Mouse (Mus musculus): ENCODE data around the gene Cpsf4l. TPM values are rescaled to one million over a fixed set of nuclear protein-coding genes. Genes with fewer than 3 reads are reported as not detected.
A peak's percentile ranks its signal among the peaks of the same experiment; 100 is the strongest.

Gene Cpsf4l
- polyA plus RNA-seq, 1 experiment from 2014 or later = 0.90 TPM

DNA sequence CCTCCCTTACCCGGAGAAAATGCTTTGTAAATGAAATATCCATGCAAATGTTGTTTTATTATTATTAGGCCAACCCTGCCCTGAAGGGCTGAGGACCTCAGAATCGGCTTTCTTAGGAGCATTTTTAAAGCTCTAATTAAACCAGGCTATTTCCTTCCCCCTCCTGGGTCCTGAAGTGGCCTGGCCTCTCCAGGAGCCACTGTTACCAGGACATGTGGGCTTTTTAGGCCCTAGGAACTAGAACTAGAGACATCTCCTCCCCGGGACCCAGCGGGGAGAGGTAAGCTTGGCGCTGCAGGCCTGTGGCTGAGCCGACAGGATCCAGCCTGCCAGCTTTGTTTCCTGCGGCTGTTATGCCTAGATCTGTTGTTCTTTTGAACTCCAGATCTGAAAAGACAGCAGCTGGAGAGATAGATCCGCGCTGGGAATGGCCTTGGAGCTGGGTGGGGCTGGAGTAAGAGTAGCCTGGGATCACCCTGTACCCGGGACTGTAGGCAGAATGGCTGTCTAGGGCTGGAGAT is 500 bp upstream of the Cpsf4l start:
- Histone ChIP-seq H3K9me3 (replicated peaks) (no peaks in the 10 kb centered on the region), H3K4me1 (peaks cover 35% of the 10 kb centered on the region), H3K27me3 (ENCODE audit: low read depth, poor library complexity, severe bottlenecking) (peaks cover 21% of the 10 kb centered on the region), H3K27ac (peak overlapping the region; percentile 80), H3K4me3 (peak overlapping the region; percentile 18), H3K36me3 (peaks cover 13% of the 10 kb centered on the region)
- 5% methylated on average over 10 of the region's 10 CpGs for WGBS
- DNase-seq (ENCODE audit: low spot score) = peak; percentile 56

DNA sequence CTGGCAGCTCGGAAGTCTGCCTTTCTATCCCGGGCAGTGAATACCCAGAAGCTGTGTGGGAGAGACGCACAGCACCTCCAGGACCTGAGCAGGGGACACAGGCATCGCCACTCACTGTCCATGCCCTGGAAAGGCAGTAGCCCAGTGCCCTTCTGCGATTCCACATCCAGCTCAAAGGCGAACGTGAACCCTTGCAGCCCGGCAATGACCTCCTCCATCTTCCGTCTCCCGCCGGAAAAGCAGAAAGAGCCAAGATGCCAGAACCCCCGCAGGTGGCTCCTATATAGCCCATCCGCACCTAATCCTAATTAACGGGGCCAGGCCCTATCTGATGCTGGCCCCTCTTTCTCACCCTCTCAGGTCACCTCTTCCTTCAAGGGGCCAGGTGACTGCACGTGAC is 545 bp downstream of the Cpsf4l start:
- Histone ChIP-seq H3K4me1 (peaks cover 30% of the 10 kb centered on the region), H3K27ac (peak overlapping the region; percentile 80), H3K9me3 (replicated peaks) (no peaks in the 10 kb centered on the region), H3K4me3 (peak overlapping the region; percentile 28), H3K27me3 (ENCODE audit: low read depth, poor library complexity, severe bottlenecking) (peaks cover 21% of the 10 kb centered on the region), H3K36me3 (peaks cover 13% of the 10 kb centered on the region)
- peak; percentile 49 for DNase-seq (ENCODE audit: low spot score)
- WGBS = 9% methylated on average over 15 of the region's 15 CpGs

DNA sequence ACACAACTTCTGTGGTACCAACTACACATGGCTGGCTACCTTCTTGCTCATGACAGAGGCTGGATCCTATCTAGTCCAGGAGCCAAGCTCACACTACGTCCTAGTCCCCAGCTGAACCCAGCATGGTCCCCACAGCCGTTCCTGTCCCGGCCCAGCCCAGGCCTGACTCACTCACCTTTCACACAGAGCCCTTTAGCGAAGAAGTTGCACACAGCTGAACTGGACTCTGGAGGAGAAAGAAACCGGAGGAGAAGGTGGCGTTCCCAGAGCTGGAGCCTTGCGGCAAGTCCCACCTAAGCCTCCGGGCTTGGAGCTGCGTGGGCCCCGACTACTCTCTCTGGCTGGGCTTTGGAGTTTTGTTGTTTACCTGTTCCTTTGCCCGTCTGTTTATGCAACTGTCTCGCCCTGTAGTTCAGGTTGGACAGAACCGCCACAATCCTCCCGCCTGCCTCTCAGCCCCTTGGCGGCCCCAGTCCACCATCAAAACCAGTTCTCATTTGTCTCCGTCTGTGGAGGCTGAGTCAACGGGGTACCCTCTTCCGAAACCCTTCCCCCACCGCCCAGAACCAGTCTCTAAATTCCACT is 1.1 kb downstream of the Cpsf4l start:
- Histone ChIP-seq H3K36me3 (peaks cover 13% of the 10 kb centered on the region), H3K27me3 (ENCODE audit: low read depth, poor library complexity, severe bottlenecking) (peaks cover 21% of the 10 kb centered on the region), H3K27ac (peak overlapping the region; percentile 80; the same call in 1 of the 2 replicates), H3K4me3 (peak overlapping the region; percentile 28; the same call in 1 of the 2 replicates), H3K9me3 (replicated peaks) (no peaks in the 10 kb centered on the region), H3K4me1 (peaks cover 31% of the 10 kb centered on the region)
- WGBS = 43% methylated on average over 19 of the region's 19 CpGs
- no peak for DNase-seq (ENCODE audit: low spot score)

DNA sequence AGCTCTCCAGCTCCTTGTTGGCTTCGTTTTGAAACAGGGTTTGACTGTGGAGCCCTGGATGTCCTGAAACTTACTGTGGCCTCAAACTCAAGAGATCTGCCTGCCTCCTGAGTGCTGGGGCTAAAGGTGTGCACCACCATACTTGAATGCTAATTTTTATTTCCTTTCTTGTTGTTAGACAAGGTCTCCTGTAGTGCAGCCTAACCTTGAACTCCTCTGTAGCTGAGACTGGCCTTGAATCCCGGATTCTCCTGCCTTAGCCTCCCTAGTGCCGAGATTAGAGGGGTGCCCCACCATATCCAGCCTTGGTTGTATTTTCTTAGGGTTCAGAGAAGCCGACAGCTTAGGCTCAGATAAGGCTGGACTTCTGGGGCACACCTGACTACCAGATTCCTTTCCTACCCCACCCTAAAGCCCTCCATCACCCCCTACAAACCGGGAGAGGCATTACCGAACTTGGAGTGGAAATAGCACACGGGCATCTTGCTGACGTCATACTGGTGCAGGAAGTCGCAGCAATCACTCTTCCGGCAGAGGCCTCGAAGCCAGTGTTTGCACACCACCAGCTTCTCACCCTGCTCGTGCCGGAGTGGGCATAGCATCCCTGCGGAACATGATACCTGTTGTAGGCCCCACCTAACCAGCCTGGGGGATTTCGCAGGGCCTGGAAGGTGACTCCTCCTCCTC is 3.7 kb downstream of the Cpsf4l start:
- Histone ChIP-seq H3K4me3 (no peak overlapping the region), H3K27me3 (ENCODE audit: low read depth, poor library complexity, severe bottlenecking) (peaks cover 21% of the 10 kb centered on the region), H3K9me3 (replicated peaks) (no peaks in the 10 kb centered on the region), H3K4me1 (peaks cover 30% of the 10 kb centered on the region), H3K27ac (no peak overlapping the region), H3K36me3 (peaks cover 13% of the 10 kb centered on the region)
- WGBS = 83% methylated on average over 15 of the region's 15 CpGs
- DNase-seq (ENCODE audit: low spot score) = no peak

DNA sequence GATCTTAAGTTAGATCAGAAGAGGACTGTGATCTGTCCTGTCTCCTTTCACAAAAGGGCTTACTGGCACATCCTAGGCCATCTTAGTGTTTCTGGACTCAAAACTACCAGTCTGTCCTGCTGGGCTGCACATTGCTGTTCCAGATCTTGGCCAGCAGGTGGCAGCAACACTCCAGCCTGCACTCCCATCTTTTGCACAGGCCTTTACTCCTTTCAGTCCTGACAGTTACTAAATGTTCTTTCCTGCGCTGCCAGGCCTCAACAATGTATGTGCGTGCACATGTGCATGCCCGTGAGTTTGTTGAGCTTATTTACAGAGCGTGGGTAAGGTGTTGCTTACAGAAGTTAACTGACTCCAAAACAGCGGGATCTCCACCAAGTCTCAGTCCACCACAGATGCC is 6.1 kb downstream of the Cpsf4l start:
- peaks cover 10% of the 10 kb centered on the region for H3K27me3 ChIP-seq (ENCODE audit: low read depth, poor library complexity, severe bottlenecking)
- no peak overlapping the region for H3K4me3 ChIP-seq
- peaks cover 22% of the 10 kb centered on the region for H3K36me3 ChIP-seq
- peak; percentile 87 for DNase-seq (ENCODE audit: low spot score)
- H3K9me3 ChIP-seq (replicated peaks) = no peaks in the 10 kb centered on the region
- peaks cover 6% of the 10 kb centered on the region for H3K4me1 ChIP-seq
- whole genome bisulfite sequencing = 56% methylated on average over 5 of the region's 5 CpGs
- H3K27ac ChIP-seq = no peak overlapping the region

DNA sequence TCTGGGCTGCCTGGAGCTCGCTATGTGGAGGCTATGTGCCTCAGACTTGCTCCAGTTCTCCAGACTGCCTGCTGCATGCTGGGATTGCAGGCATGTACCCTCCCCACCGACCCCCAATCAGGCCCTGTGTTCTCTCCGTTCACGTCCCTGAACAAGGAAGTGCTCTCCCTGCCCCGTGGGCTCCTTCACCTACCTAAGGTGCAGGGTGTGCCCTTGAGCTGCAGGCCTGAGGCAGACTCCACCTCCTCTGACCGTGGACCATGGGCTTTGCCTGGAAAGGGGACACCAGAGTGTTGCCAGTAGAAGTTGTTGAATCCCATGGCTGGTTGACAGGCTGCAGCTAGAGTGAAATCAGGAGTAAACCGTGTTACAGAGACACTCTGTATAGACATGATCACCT is 10.2 kb downstream of the Cpsf4l start:
- H3K9me3 ChIP-seq (replicated peaks) = no peaks in the 10 kb centered on the region
- DNase-seq (ENCODE audit: low spot score) = no peak
- no peak overlapping the region for H3K27ac ChIP-seq
- no peak overlapping the region for H3K4me3 ChIP-seq
- WGBS = 88% methylated on average over 7 of the region's 7 CpGs
- H3K36me3 ChIP-seq = peaks cover 49% of the 10 kb centered on the region
- H3K27me3 ChIP-seq (ENCODE audit: low read depth, poor library complexity, severe bottlenecking) = no peaks in the 10 kb centered on the region
- H3K4me1 ChIP-seq = 0 out of 2 replicates have a peak, but pooled peaks cover 3% of the 10 kb centered on the region

DNA sequence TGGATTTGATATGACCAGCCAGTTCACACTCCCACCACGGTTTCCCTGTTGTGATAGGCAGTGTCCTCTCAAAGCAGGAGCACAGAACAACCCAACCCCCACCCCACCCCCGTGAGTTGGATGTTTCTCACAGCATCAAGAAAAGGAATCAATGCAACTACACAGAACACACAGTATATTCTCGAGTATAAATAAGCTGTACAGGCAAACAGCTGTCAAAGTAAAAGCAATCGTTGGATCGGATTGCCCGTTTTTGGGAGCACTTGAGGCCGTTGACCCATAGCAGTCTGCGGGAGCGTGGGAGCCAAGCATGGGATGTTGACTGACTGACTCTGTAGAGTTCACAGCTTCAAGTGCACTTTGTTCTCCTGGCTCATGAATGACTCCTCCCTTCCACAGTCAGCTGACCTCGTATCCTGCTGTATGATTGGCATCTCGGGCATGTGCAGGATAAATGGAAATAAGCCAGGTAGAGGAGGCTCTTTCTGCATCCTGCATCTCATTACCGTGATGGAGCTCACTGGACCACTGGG is 11.7 kb downstream of the Cpsf4l start:
- DNase-seq (ENCODE audit: low spot score) = no peak
- no peaks in the 10 kb centered on the region for H3K4me1 ChIP-seq
- H3K27ac ChIP-seq = no peak overlapping the region
- H3K27me3 ChIP-seq (ENCODE audit: low read depth, poor library complexity, severe bottlenecking) = no peaks in the 10 kb centered on the region
- H3K4me3 ChIP-seq = no peak overlapping the region
- peaks cover 64% of the 10 kb centered on the region for H3K36me3 ChIP-seq
- no peaks in the 10 kb centered on the region for H3K9me3 ChIP-seq (replicated peaks)
- WGBS = 93% methylated on average over 12 of the region's 12 CpGs

DNA sequence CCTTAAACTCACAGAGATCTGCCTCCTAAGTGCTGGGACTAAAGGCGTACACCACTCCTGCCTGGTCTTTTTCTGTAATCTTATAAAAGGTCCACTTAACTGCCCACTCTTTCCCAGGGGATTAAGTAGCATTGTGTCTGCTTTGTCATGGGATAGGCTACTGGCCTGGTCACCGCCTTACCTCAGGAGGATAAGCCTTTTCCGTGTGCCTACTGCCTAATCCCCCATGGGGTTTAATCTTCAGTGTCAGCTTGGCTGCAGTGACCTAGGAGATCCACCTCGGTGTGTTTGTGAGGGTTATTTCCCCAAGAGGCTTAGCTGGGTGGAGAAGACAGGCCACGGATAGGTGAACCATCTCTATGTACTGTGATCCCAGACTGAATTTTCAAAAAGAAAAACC is 12.2 kb downstream of the Cpsf4l start:
- peaks cover 69% of the 10 kb centered on the region for H3K36me3 ChIP-seq

DNA sequence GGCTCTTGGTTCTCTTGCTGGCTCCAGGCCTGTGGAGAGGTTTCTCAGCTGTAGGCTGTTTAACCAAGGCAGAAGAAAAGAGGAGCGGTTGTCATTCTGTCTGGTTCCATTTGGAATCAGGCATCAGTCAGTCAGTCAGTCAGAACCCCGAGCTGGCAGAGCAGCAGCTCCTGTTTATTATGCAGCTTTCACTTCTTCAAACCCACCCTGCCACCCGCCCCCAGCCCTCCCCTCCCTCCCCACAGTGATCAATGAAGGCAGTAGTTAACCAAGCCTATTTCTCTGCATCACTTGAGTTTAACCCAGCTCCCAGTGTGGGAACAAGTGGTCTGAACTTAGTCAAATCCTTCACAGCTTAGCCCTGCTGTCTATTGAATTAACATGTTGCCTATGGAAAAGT is 18.0 kb downstream of the Cpsf4l start:
- WGBS = 80% methylated on average over 3 of the region's 3 CpGs
- Histone ChIP-seq H3K9me3 (replicated peaks) (no peaks in the 10 kb centered on the region), H3K4me3 (no peak overlapping the region), H3K27me3 (ENCODE audit: low read depth, poor library complexity, severe bottlenecking) (no peaks in the 10 kb centered on the region), H3K4me1 (peaks cover 3% of the 10 kb centered on the region), H3K36me3 (peaks cover 97% of the 10 kb centered on the region), H3K27ac (no peak overlapping the region)
- DNase-seq (ENCODE audit: low spot score) = no peak

More for the DNA sequence above, 12.2 kb downstream of the Cpsf4l start:
- no peak overlapping the region for H3K27ac ChIP-seq
- no peaks in the 10 kb centered on the region for H3K4me1 ChIP-seq
- H3K27me3 ChIP-seq (ENCODE audit: low read depth, poor library complexity, severe bottlenecking) = no peaks in the 10 kb centered on the region
- 88% methylated on average over 5 of the region's 5 CpGs for WGBS
- no peak overlapping the region for H3K4me3 ChIP-seq
- DNase-seq (ENCODE audit: low spot score) = no peak
- H3K9me3 ChIP-seq (replicated peaks) = no peaks in the 10 kb centered on the region

DNA sequence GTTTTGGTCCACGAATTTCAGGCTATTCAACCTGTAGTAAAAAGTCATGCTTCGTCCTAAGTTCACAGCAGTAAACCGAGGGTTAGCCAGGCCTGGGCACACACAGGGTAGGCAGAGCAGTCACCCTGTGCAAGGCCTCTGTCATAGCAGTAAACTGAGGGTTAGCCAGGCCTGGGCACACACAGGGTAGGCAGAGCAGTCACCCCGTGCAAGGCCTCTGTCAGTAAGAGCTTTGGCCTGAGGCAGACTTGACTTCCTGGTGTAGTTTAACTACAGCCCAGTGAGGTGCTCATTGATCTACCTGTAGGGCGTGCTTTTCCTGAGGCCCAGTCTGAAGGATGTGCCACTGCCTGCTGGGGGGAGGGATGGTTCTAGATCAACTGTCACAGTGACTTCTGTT is 18.5 kb downstream of the Cpsf4l start:
- Histone ChIP-seq H3K27me3 (ENCODE audit: low read depth, poor library complexity, severe bottlenecking) (no peaks in the 10 kb centered on the region), H3K9me3 (replicated peaks) (no peaks in the 10 kb centered on the region), H3K4me1 (peaks cover 6% of the 10 kb centered on the region), H3K4me3 (no peak overlapping the region), H3K27ac (no peak overlapping the region), H3K36me3 (peaks cover 95% of the 10 kb centered on the region)
- 87% methylated on average over 5 of the region's 5 CpGs for WGBS
- no peak for DNase-seq (ENCODE audit: low spot score)

DNA sequence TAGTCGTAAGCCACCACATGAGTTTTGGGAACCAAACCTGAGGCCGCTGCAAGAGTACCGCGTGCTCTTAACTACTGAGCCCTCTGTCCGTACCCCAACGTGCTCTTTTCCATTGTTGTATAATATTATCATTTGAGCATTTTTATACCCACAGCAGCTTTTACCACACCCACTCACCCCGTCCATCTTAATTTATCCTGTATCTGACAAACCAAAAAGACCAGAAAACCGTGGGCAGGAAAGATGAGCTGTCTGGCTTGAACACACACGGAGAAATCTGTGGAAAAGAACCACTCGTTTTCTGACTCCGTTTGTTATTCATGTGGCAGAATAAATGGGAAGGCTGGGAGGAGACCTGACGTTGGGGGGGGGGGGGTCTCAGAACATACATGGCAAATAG is 19.3 kb downstream of the Cpsf4l start:
- Histone ChIP-seq H3K4me3 (no peak overlapping the region), H3K36me3 (peaks cover 89% of the 10 kb centered on the region), H3K9me3 (replicated peaks) (no peaks in the 10 kb centered on the region), H3K27me3 (ENCODE audit: low read depth, poor library complexity, severe bottlenecking) (no peaks in the 10 kb centered on the region), H3K27ac (no peak overlapping the region), H3K4me1 (peaks cover 10% of the 10 kb centered on the region)
- no peak for DNase-seq (ENCODE audit: low spot score)
- WGBS = 93% methylated on average over 12 of the region's 12 CpGs

DNA sequence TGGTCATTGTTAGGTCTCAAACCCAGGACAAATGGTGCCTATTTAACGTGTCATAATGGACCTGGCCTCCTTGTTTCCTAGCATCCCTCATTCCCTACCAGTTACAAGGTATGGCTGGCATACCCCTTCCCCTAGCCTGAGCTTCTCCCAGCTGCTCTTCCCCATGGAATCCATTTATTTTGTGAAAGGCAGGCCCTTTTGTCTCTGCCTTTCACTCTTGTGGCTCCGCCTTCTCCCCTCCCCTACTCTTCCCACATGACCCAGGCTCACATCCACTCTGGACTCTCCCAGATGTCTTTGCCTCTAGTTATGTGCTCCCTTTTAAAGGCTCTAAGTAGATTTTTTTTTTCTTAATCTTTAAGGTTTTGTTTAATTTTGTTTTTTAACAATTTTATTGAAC is 22.8 kb downstream of the Cpsf4l start:
- Histone ChIP-seq H3K27ac (no peak overlapping the region), H3K9me3 (replicated peaks) (no peaks in the 10 kb centered on the region), H3K36me3 (peaks cover 55% of the 10 kb centered on the region), H3K4me1 (peaks cover 29% of the 10 kb centered on the region), H3K4me3 (no peak overlapping the region), H3K27me3 (ENCODE audit: low read depth, poor library complexity, severe bottlenecking) (no peaks in the 10 kb centered on the region)
- WGBS = 78% methylated on average over 2 of the region's 2 CpGs
- no peak for DNase-seq (ENCODE audit: low spot score)

DNA sequence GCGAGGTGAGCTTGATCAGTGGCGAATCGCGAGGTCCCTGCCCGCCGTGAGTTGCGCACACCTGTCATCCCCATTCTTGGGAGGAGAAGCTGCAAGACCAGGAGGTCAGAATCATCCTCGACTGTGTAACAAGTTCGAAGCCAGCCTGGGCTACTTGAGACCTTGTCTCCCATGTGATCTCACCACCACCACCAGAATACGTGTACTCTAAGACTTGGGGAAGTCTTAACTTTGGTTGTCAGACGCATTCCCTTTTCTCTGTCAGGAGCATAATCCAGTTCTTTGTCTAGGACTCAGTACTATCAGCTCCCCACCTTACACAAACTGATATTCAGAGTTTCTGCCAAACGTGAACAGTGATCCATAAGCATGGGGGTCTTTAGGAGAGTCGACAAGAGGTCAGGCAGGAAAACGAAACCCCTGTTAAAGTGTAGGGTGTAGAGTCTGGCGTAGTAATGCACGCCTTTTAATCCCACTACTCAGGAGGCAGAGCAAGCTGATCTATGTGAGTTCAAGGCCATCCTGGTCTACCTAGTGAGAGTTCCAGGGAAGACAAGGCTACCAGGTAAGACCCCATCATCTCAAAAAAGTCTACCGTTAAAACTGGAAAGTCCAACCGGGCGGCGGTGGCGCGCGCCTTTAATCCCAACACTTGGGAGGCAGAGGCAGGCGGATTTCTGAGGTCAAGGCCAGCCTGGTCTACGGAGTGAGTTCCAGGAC is 24.9 kb downstream of the Cpsf4l start:
- 42% methylated on average over 25 of the region's 25 CpGs for WGBS

More for the DNA sequence above, 24.9 kb downstream of the Cpsf4l start:
- Histone ChIP-seq H3K9me3 (replicated peaks) (no peaks in the 10 kb centered on the region), H3K27ac (peak overlapping the region; percentile 92), H3K4me1 (peaks cover 34% of the 10 kb centered on the region), H3K36me3 (peaks cover 33% of the 10 kb centered on the region), H3K4me3 (peak overlapping the region; percentile 64), H3K27me3 (ENCODE audit: low read depth, poor library complexity, severe bottlenecking) (no peaks in the 10 kb centered on the region)
- DNase-seq (ENCODE audit: low spot score) = no peak

Measured in limb, embryonic 10.5 days (tissue).